Mouse (Mus musculus) C2C12 (cell line): ENCODE measurements around the gene Gimap3.

Experiments used
- CTCF ChIP-seq: IDR thresholded peaks from one replicate; pipeline ENCODE4 v1.5.1; 2011; ENCODE audit not compliant: control insufficient read depth, insufficient read depth, insufficient read length
- MAX ChIP-seq: IDR thresholded peaks from one replicate; pipeline ENCODE4 v1.6.1; 2011; ENCODE audit warnings: mild to moderate bottlenecking, control low read depth
- MYOD1 ChIP-seq: IDR thresholded peaks from one replicate; pipeline ENCODE4 v1.6.1; 2011; ENCODE audit warnings: low read depth; ENCODE audit not compliant: control insufficient read depth, insufficient read length

DNA sequence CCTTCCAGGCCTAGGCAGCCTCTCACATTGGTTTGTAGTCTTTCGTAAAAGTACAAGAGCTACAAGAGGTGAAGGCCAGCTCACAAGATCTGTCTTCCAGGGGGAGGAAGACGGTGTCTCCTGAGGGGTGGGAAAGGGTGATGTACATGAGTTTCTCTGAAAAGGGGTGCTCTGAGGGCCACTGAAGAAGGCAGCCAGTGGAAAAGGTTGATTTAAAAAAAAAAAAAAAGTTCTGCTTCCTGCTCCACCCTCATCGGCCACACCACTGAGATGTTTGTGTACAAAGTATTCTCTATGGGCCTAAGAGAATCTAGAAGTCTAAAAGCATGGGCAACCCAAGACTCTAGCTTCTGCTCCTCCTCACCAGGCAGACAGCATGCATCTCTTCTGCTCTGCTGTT is at the start of gene Gimap3:
- TF ChIP-seq MYOD1 (no peak), CTCF (no peak), MAX (no peak)
